Mouse (Mus musculus) midbrain, embryonic 15.5 days (tissue): Measurements from ENCODE around the gene Paqr7. TPM values are rescaled to one million over a fixed set of nuclear protein-coding genes. Genes with fewer than 3 reads are reported as not detected.

Source experiments
- ATAC-seq: fragments of 200-750 bp; cut with Nextera tagmentation; replicated peaks from 2 replicates; pipeline ENCODE4 v1.8.0; 2017; ENCODE audit warnings: moderate TSS enrichment
- H3K27ac ChIP-seq: fragments of 300-500 bp; sonication (generic); 2 replicates; pipeline ENCODE4 v1.5.1; 2015; ENCODE audit warnings: mild to moderate bottlenecking, inconsistent platforms
- H3K27me3 ChIP-seq: fragments of 300-500 bp; sonication (generic); replicated peaks from 2 replicates; pipeline ENCODE4 v1.6.1; 2015; ENCODE audit warnings: inconsistent platforms
- H3K36me3 ChIP-seq: fragments of 300-500 bp; sonication (generic); replicated peaks from 2 replicates; pipeline ENCODE4 v1.6.1; 2015; ENCODE audit warnings: inconsistent platforms
- H3K4me1 ChIP-seq: fragments of 300-500 bp; sonication (generic); 2 replicates; pipeline ENCODE4 v1.6.1; 2015; ENCODE audit warnings: inconsistent platforms
- H3K4me2 ChIP-seq: fragments of 300-500 bp; sonication (generic); 2 replicates; pipeline ENCODE4 v1.6.1; 2015; ENCODE audit warnings: inconsistent platforms, mild to moderate bottlenecking, moderate library complexity
- H3K4me3 ChIP-seq: fragments of 300-500 bp; sonication (generic); 2 replicates; pipeline ENCODE4 v1.5.1; 2015; ENCODE audit warnings: mild to moderate bottlenecking, inconsistent platforms
- H3K9ac ChIP-seq: fragments of 300-500 bp; sonication (generic); 2 replicates; pipeline ENCODE4 v1.6.1; 2015; ENCODE audit warnings: mild to moderate bottlenecking, inconsistent platforms
- H3K9me3 ChIP-seq: fragments of 300-500 bp; sonication (generic); 2 replicates; pipeline ENCODE4 v1.6.1; 2016; ENCODE audit warnings: inconsistent platforms
- WGBS: fragments of 180-500 bp; shearing (Covaris S2); methylation state at CpG from one replicate; pipeline ENCODE4 v1.1.7; 2015; ENCODE audit warnings: mixed read lengths; 5-methylcytosine and 5-hydroxymethylcytosine counted together
- polyA plus RNA-seq: library from polyadenylated mRNA; unstranded; fragments of >200 nt; fragmentation: Nextera tagmentation; extraction: Ambion mirVana; gene quantifications from 2 replicates; pipeline ENCODE4 v1.2.1, GENCODE M21; 2015

Gene Paqr7
- polyA plus RNA-seq, 1 experiment from 2014 or later, result 22.6 TPM

- Histone ChIP-seq H3K27ac (peak overlapping the region; percentile 51), H3K4me2 (no peak overlapping the region), H3K36me3 (peaks cover 20% of the 10 kb centered on the region), H3K9me3 (no peaks in the 10 kb centered on the region), H3K4me1 (peaks cover 35% of the 10 kb centered on the region), H3K9ac (no peak overlapping the region), H3K4me3 (no peak overlapping the region), H3K27me3 (no peaks in the 10 kb centered on the region)
- ATAC-seq, result peak; percentile 62
- 4% methylated on average over 9 of the region's 9 CpGs for WGBS
These were observed 18.5 kb upstream of the Paqr7 start for GRCm38 (mm10) chr4:134478031-134478430.

GRCm38 (mm10) chr4:134479839-134480238, 16.7 kb upstream of the Paqr7 start:
- H3K9ac ChIP-seq, result no peak overlapping the region
- no peaks in the 10 kb centered on the region for H3K9me3 ChIP-seq
- H3K4me2 ChIP-seq, result no peak overlapping the region
- no peak overlapping the region for H3K4me3 ChIP-seq
- peaks cover 27% of the 10 kb centered on the region for H3K4me1 ChIP-seq
- H3K27me3 ChIP-seq, result no peaks in the 10 kb centered on the region
- 92% methylated on average over 4 of the region's 4 CpGs for WGBS
- ATAC-seq, result no peak
- no peak overlapping the region for H3K27ac ChIP-seq
- H3K36me3 ChIP-seq, result peaks cover 12% of the 10 kb centered on the region

- no peak overlapping the region for H3K4me3 ChIP-seq
- no peak overlapping the region for H3K4me2 ChIP-seq
- no peaks in the 10 kb centered on the region for H3K9me3 ChIP-seq
- H3K27ac ChIP-seq, result no peak overlapping the region
- 24% methylated on average over 6 of the region's 6 CpGs for WGBS
- no peaks in the 10 kb centered on the region for H3K27me3 ChIP-seq
- H3K4me1 ChIP-seq, result peaks cover 21% of the 10 kb centered on the region; the same call in 1 of the 2 replicates
- ATAC-seq, result no peak
- peaks cover 2% of the 10 kb centered on the region; the same call in 1 of the 2 replicates for H3K36me3 ChIP-seq
- H3K9ac ChIP-seq, result no peak overlapping the region
These were observed 15.6 kb upstream of the Paqr7 start for GRCm38 (mm10) chr4:134480864-134481263.

- no peaks in the 10 kb centered on the region for H3K27me3 ChIP-seq
- H3K4me2 ChIP-seq, result no peak overlapping the region
- no peak overlapping the region for H3K9ac ChIP-seq
- no peak overlapping the region for H3K4me3 ChIP-seq
- H3K27ac ChIP-seq, result no peak overlapping the region
- ATAC-seq, result no peak
- no peaks in the 10 kb centered on the region for H3K36me3 ChIP-seq
- H3K9me3 ChIP-seq, result no peaks in the 10 kb centered on the region
- peaks cover 21% of the 10 kb centered on the region; the same call in 1 of the 2 replicates for H3K4me1 ChIP-seq
- 64% methylated on average over 6 of the region's 6 CpGs for WGBS
These were observed 15.2 kb upstream of the Paqr7 start for GRCm38 (mm10) chr4:134481270-134481669.

GRCm38 (mm10) chr4:134482442-134482841, 14.1 kb upstream of the Paqr7 start:
- Histone ChIP-seq H3K9ac (no peak overlapping the region), H3K27ac (no peak overlapping the region)
- WGBS, result 82% methylated on average over 8 of the region's 8 CpGs

GRCm38 (mm10) chr4:134483078-134483688, 13.3 kb upstream of the Paqr7 start:
- WGBS, result 59% methylated on average over 6 of the region's 6 CpGs
- Histone ChIP-seq H3K27me3 (no peaks in the 10 kb centered on the region), H3K9ac (no peak overlapping the region), H3K4me3 (no peak overlapping the region), H3K9me3 (no peaks in the 10 kb centered on the region), H3K4me1 (peaks cover 16% of the 10 kb centered on the region; the same call in 1 of the 2 replicates), H3K27ac (no peak overlapping the region), H3K4me2 (no peak overlapping the region), H3K36me3 (no peaks in the 10 kb centered on the region)
- no peak for ATAC-seq

More at GRCm38 (mm10) chr4:134482442-134482841, 14.1 kb upstream of the Paqr7 start:
- no peaks in the 10 kb centered on the region for H3K9me3 ChIP-seq
- no peak for ATAC-seq
- H3K4me3 ChIP-seq, result no peak overlapping the region
- no peak overlapping the region for H3K4me2 ChIP-seq
- H3K36me3 ChIP-seq, result no peaks in the 10 kb centered on the region
- peaks cover 21% of the 10 kb centered on the region; the same call in 1 of the 2 replicates for H3K4me1 ChIP-seq
- no peaks in the 10 kb centered on the region for H3K27me3 ChIP-seq

GRCm38 (mm10) chr4:134483696-134484095, 12.8 kb upstream of the Paqr7 start:
- no peak; the same call in 1 of the 2 replicates for ATAC-seq
- H3K9ac ChIP-seq, result no peak overlapping the region

GRCm38 (mm10) chr4:134484231-134484630, 12.3 kb upstream of the Paqr7 start:
- peaks cover 7% of the 10 kb centered on the region; the same call in 1 of the 2 replicates for H3K4me1 ChIP-seq
- no peaks in the 10 kb centered on the region for H3K9me3 ChIP-seq
- H3K4me3 ChIP-seq, result no peak overlapping the region
- H3K36me3 ChIP-seq, result no peaks in the 10 kb centered on the region
- ATAC-seq, result no peak
- H3K9ac ChIP-seq, result no peak overlapping the region
- no peak overlapping the region for H3K27ac ChIP-seq
- no peaks in the 10 kb centered on the region for H3K27me3 ChIP-seq
- WGBS, result 86% methylated on average over 10 of the region's 10 CpGs
- no peak overlapping the region for H3K4me2 ChIP-seq

More at GRCm38 (mm10) chr4:134483696-134484095, 12.8 kb upstream of the Paqr7 start:
- Histone ChIP-seq H3K27ac (no peak overlapping the region), H3K36me3 (no peaks in the 10 kb centered on the region), H3K4me3 (no peak overlapping the region), H3K4me1 (peaks cover 10% of the 10 kb centered on the region; the same call in 1 of the 2 replicates), H3K9me3 (no peaks in the 10 kb centered on the region), H3K27me3 (no peaks in the 10 kb centered on the region), H3K4me2 (no peak overlapping the region)
- WGBS, result 44% methylated on average over 6 of the region's 6 CpGs

GRCm38 (mm10) chr4:134485151-134485900, 11.2 kb upstream of the Paqr7 start:
- no peak overlapping the region for H3K4me2 ChIP-seq
- no peak overlapping the region for H3K27ac ChIP-seq
- H3K27me3 ChIP-seq, result no peaks in the 10 kb centered on the region
- no peaks in the 10 kb centered on the region for H3K36me3 ChIP-seq
- no peaks in the 10 kb centered on the region for H3K9me3 ChIP-seq
- no peak overlapping the region for H3K4me3 ChIP-seq
- H3K4me1 ChIP-seq, result peaks cover 7% of the 10 kb centered on the region; the same call in 1 of the 2 replicates
- no peak for ATAC-seq
- 92% methylated on average over 5 of the region's 5 CpGs for WGBS
- no peak overlapping the region for H3K9ac ChIP-seq

- no peak overlapping the region for H3K27ac ChIP-seq
- no peak overlapping the region for H3K4me3 ChIP-seq
- WGBS, result 96% methylated on average over 5 of the region's 5 CpGs
- no peak overlapping the region for H3K9ac ChIP-seq
- H3K27me3 ChIP-seq, result no peaks in the 10 kb centered on the region
- no peak for ATAC-seq
- H3K36me3 ChIP-seq, result no peaks in the 10 kb centered on the region
- no peaks in the 10 kb centered on the region for H3K9me3 ChIP-seq
- no peak overlapping the region for H3K4me2 ChIP-seq
- H3K4me1 ChIP-seq, result peaks cover 5% of the 10 kb centered on the region; the same call in 1 of the 2 replicates
These were observed 8.3 kb upstream of the Paqr7 start for GRCm38 (mm10) chr4:134488211-134488610.

GRCm38 (mm10) chr4:134489986-134490665, 6.4 kb upstream of the Paqr7 start:
- Histone ChIP-seq H3K9me3 (no peaks in the 10 kb centered on the region), H3K27ac (no peak overlapping the region), H3K36me3 (no peaks in the 10 kb centered on the region), H3K9ac (no peak overlapping the region), H3K4me3 (no peak overlapping the region), H3K4me2 (no peak overlapping the region), H3K4me1 (peaks cover 8% of the 10 kb centered on the region), H3K27me3 (no peaks in the 10 kb centered on the region)
- no peak for ATAC-seq
- 87% methylated on average over 11 of the region's 11 CpGs for WGBS

GRCm38 (mm10) chr4:134491716-134492115, 4.8 kb upstream of the Paqr7 start:
- H3K9ac ChIP-seq, result no peak overlapping the region
- H3K4me2 ChIP-seq, result no peak overlapping the region
- 73% methylated on average over 6 of the region's 6 CpGs for WGBS
- H3K27me3 ChIP-seq, result no peaks in the 10 kb centered on the region
- H3K4me3 ChIP-seq, result no peak overlapping the region
- no peak overlapping the region for H3K27ac ChIP-seq
- H3K9me3 ChIP-seq, result no peaks in the 10 kb centered on the region
- H3K4me1 ChIP-seq, result peaks cover 21% of the 10 kb centered on the region
- H3K36me3 ChIP-seq, result no peaks in the 10 kb centered on the region
- ATAC-seq, result no peak
